Mouse (Mus musculus): ENCODE results near the gene Thg1l. TPM values are rescaled to one million over a fixed set of nuclear protein-coding genes. Genes with fewer than 3 reads are reported as not detected.

The Thg1l gene
- total RNA-seq (2014; fragmentation: Nextera tagmentation) (10.7 and 16.1 TPM in 2 replicates), total RNA-seq (2017) (20.1 and 27.9 TPM in 2 replicates)

DNA sequence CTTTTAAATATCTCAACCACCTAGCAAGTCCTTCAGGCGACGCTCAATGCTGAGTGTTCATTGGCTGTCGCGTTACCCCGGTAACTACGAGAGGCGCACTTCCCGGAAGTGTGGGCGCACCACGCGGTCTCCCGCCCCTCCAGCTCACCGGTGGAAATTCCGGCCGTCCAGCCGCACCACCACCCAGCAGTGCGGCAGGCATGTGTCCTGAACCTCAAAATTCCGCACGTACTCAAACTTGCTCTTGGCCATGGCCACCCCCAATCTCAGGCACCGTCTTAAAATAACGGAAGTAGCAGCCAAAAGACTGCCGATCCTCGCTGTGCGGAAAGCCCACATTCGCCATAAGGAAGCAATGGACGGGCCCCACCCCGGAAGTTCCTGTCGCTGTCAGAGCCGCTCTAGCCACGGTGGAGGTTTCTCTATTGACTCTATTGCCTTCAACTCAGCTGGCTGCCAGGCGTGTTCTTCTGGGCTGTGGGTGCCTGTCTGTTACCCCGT lies at the start of gene Thg1l:
TSS of gene Thg1l (minus strand) at position 368 of the 501 bp plus-strand sequence.
- peak; percentile 98 for ATAC-seq (replicated peaks; ENCODE audit: poor library complexity, severe bottlenecking)

DNA sequence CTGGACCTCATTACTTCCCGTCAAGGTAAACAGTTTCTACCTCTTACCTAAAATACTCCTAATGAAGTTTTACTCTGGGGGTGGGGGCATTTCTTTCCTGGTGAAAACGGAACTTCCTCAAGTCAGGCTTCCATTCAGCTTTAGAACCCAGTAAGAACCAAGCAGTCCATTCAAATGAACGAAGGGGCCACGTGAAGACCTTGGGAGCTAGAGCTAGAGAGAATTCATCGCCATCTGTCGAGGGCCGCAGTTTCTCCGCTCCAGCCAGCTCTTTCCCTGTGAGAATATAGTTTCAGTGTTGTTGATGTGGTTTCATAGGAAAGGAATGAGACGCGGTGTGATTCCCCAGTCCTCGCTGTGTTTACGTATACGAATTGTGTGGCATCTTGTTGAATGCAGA lies 36.8 kb upstream of the Thg1l start:
- no peak for ATAC-seq (replicated peaks; ENCODE audit: poor library complexity, severe bottlenecking)

DNA sequence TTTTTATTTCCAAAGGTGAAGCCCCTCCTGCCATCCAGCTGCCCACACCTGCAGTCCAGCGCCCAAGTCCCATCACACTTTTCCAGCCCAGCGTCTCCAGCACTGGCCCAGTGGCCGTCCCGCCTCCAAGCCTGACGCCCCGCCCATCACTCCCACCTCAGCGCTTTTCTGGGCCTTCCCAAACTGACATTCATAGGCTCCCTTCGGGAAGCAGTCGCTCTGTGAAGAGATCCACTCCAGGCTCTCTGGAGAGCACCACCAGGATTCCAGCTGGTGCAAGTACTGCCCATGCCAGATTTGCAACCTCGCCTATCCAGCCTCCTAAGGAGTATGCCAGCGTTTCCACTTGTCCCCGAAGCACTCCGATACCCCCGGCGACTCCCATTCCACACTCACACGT lies 36.3 kb upstream of the Thg1l start:
- ATAC-seq (replicated peaks; ENCODE audit: poor library complexity, severe bottlenecking), result no peak

DNA sequence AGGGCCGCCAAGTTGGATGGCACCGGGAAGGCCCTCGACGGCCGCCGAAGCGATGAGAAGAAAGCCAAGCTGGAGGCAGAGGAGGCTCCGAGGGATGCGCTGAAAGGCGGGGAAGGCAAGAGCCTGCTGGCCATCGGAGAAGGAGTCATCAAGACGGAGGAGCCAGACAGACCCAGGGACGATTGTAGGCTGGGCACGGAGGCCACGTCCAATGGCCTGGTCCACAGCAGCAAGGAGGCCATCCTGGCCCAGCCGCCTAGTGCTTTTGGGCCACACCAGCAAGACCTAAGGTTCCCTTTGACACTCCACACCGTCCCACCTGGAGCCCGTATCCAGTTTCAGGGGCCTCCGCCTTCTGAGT lies 25.6 kb upstream of the Thg1l start:
- ATAC-seq (replicated peaks; ENCODE audit: poor library complexity, severe bottlenecking), result peak; percentile 10; the same call in 1 of the 2 replicates

DNA sequence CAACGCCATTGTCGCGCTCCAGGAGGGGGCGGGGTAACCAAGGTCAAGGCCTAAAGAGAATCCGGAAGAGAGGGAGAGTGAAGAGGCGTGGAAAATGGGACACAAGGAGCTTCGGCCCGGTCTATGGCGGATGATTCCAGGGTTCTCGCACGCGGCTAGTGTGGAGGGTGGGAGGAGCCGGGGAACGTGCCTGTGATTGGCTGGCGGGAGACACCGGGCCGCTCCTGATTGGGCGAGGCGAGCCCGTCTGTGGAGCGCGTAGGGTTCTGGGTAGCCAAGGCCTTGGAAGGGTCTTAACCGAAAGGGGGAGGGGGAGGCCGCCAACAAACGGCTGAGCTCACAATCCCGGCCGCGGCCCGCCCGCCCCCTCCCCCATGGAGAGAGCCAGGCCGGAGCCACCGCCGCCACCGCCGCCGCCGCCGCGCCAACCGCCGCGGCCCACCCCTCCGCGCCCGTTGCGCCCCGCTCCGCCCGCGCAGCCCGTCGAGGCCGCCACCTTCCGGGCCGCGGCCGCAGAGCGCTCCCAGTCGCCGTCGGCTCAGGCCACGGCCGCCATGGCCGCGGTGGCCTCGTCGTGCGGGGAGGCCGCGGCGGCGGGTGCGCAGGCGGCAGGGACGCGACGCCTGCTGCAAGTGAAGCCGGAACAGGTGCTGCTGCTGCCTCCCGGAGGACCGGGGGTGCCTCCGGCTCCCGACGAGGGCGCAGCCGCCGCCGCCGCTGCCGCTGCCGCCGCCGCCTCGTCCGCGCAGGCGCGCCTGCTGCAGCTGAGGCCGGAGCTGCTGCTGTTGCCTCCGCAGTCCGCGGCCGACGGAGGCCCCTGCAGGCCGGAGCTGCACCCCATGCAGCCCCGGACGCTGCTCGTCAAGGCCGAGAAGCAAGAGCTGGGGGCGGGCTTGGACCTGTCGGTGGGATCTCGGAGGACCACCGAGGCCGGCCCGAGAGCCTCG lies 24.9 kb upstream of the Thg1l start, which contains the start of gene Sox30:
TSS of gene Sox30 (plus strand) at position 365 of the 947 bp plus-strand sequence.
- peak; percentile 86 for ATAC-seq (replicated peaks; ENCODE audit: poor library complexity, severe bottlenecking)

DNA sequence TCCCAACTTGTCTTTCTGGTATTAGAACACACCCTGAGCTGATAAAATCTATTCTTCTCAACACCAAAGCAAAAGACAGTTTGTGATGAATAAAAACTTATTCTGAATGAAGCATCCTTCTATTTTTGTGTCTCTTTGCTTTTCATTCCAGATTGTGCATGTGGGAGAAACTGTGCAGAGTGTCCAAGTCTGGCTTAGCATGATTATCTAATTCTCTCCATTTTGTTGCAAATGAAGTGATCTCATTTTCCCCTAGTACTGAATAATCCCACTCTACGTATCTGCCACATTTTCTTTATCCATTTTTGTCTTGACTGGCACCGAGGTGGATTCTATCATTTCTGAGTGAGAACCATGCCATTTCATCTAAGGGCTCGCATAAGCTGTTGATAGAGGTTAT lies 20.8 kb upstream of the Thg1l start:
- ATAC-seq (replicated peaks; ENCODE audit: poor library complexity, severe bottlenecking), result no peak

DNA sequence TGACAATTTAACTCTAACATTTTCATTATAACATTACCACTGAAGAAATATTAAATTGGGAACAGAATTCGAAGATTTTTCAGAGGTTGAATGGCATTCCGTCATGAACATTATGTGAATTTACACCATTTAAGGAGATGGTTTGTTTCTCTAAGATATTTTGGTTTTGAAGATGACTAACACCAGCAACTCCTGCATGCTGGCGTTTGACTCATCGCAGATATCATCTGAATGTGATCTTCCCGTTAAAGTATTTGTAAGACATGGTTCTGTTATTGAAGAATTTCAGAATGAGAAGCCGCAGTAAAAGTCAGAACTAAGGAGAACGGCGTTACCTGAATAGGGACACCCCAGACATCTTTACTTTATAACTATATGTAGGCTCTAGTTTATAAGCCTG lies 19.2 kb upstream of the Thg1l start:
- no peak for ATAC-seq (replicated peaks; ENCODE audit: poor library complexity, severe bottlenecking)

DNA sequence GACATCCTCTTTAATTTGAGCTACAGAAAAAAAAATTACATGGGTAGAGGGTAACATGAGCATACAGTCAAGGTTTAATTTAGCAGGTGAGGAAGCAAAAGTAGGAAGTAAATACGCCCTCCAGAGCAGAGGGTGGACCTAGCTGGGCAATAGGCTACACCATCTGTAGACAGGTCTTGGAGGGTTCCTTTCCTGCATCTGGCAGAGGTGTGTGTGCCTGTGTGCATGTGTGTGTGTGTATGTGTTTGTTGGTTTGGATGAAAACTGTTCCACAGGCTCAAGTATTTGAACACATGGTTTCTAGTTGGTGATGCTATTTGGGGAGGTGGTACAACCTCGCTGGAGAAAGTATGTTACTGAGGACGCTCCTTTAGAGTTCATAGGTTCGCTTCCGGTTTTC lies 18.3 kb upstream of the Thg1l start:
- no peak for ATAC-seq (replicated peaks; ENCODE audit: poor library complexity, severe bottlenecking)

DNA sequence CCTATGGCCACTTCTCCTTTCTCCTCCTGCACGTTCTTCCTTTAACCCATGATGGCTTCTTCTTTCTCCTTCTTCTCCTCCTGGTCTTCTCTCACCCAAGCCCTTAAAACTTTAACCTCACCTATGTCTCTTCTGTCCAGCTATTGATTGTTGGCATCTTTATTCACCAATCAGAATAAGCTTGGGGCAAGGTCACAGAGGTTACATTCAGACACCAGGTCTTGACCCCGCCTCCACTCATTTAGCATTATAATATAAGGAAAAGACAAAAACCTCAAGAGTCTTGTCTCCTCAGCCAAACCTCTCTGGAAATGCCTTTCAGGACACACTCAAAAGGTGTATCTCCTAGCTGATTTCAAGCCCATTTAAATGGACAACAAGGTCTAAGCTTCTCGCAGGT lies 13.2 kb upstream of the Thg1l start:
- no peak for ATAC-seq (replicated peaks; ENCODE audit: poor library complexity, severe bottlenecking)

DNA sequence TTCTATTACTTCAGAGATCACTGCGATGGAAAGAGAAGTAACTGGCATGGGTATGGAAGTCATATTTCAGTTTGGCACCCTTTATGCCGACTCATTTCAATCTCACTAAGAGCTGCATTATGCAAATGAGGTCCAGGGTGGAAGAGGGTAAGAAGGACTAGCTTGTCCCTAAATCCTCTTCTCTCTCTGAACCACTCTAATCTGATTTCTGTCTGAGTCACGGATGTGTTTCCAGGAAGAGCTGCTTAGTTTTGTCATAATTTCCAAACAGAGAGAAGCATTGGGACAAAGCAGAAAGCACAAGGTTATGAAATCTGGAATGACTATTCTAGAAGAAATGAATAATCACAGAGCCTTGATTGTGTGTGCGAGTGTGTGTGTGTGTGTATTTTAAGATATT lies 11.6 kb upstream of the Thg1l start:
- no peak for ATAC-seq (replicated peaks; ENCODE audit: poor library complexity, severe bottlenecking)

DNA sequence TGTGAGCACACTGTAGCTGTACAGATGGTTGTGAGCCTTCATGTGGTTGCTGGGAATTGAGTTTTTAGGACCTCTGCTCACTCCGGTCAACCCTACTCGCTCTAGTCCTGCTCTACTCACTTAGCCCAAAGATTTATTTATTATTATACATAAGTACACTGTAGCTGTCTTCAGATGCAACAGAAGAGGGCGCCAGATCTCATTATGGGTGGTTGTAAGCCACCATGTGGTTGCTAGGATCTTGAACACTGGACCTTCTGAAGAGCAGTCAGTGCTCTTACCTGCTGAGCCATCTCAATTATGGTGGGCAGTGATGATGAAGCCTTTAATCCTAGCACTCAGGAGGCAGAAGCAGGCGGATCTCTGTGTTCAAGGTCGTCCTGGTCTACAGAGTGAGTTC lies 4.7 kb upstream of the Thg1l start:
- no peak for ATAC-seq (replicated peaks; ENCODE audit: poor library complexity, severe bottlenecking)

DNA sequence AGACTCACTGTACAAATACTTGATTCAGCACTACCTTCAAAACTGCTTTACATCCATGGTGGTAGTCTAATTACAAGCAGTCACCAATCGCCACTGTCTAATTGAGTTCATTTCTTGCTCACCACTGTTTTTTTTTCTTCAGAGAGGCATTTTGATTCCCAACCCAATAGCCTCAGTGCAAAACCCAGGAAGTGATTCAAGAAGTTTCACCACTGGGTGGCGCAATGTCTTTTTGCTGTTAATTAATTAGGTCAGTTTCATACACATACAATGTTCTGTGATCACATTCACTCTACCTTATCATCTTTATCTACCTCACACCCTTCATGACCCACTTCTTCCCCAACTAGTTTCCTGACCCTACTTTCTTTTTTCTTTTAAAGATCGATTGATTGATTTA lies 4.3 kb upstream of the Thg1l start:
- peak; percentile 35 for ATAC-seq (replicated peaks; ENCODE audit: poor library complexity, severe bottlenecking)

DNA sequence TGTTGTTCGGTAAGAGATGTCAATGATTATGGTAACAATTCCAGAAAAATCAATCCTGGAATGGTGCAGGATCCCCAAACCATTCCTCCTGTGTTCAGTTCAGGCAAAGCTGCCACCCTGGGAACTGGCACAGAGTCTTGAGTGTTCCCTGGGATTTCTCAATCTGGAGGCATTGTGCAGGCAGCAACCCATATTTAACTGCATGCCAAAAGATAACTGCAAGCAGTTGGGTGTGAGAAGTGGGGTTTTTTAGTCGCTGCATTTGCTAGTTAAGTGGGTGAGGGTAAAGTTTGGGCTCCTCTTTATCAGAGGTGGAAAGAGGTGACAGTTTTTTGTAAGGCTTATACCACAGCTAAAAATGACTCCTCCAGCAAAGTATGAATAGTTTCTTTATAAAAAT lies 7.8 kb downstream of the Thg1l start:
- no peak for ATAC-seq (replicated peaks; ENCODE audit: poor library complexity, severe bottlenecking)

DNA sequence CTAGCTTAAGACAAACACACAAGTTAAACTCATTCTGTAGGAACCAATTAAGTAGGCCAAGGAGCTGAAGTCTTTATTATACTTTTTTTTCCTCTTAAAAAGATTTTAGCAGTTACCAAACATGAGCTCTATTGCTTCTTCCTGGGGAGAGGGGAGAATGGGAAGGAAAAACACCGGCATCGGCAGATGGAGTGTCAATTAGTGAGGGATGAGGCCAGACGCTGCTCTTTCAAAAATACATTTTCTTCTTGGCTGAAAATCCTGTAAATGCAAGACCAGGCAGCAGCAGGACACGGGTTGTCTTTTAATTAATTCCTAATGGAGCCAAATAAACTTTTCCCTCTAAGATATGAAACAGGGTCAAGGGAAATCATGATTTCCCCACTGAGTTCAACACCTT lies 8.5 kb downstream of the Thg1l start:
- no peak for ATAC-seq (replicated peaks; ENCODE audit: poor library complexity, severe bottlenecking)

DNA sequence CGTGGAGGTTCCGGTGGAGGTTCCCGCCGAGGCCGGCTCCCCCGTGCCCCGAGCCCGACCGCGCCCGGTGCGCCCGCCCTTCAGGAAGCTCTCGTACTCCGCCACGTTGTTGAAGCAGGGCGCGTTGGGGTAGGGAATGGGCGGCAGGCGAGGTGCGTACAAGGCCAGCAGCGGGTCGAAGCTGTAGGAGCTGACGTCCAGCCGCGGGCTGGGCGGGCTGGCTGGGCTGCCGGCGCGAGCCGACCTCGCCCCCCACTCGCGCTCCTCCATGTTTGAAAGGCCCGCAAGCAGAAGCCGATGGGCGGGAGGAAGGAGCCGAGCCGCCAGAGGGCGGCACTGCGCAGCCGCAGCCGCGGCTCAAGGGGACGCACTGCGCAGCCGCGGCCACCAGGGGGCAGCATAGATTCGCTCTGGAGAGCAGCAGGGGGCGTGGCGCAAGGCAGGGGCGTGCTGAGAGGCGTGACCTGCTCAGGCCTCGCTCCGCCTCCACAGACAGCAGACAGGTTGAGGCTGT lies 10.6 kb downstream of the Thg1l start, which contains the start of gene Lsm11:
TSS of gene Lsm11 (minus strand) at position 293 of the 514 bp plus-strand sequence.
- ATAC-seq (replicated peaks; ENCODE audit: poor library complexity, severe bottlenecking), result peak; percentile 94

DNA sequence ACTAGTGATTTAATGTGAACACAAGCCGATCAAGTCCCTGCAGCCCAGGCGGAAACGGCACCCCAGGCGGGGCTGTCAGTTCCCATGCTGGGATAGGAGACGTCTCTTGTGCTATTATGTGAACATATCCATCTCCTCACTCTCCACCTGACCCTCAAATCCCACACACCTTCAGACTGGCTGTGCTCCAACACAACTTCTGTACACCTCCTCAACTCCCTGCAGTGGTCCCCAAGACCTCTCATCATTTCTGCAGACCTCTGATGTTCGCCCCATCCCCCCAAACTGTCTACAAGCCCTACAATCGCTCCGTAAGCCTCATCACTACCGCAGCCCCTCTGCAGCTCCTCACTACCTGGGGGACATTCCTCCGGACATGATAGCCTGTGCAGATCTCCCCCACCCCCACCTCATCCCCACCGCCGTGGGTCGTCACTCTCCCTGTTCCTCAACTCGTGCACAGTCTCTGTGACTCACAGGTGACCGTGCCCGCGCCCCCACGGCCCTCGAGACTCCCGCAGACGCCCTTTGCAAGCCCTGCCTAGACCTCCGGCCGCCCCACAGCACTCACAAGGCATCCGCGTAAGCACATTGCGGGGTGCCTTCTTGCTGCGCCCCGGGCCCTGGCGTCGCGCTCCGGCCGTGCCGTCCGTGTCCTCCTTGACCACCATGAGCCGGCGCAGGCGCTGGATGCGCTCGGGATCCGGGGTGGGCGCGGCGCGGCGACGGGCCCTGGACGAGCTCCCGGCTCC lies 11.2 kb downstream of the Thg1l start:
- peak; percentile 34 for ATAC-seq (replicated peaks; ENCODE audit: poor library complexity, severe bottlenecking)

DNA sequence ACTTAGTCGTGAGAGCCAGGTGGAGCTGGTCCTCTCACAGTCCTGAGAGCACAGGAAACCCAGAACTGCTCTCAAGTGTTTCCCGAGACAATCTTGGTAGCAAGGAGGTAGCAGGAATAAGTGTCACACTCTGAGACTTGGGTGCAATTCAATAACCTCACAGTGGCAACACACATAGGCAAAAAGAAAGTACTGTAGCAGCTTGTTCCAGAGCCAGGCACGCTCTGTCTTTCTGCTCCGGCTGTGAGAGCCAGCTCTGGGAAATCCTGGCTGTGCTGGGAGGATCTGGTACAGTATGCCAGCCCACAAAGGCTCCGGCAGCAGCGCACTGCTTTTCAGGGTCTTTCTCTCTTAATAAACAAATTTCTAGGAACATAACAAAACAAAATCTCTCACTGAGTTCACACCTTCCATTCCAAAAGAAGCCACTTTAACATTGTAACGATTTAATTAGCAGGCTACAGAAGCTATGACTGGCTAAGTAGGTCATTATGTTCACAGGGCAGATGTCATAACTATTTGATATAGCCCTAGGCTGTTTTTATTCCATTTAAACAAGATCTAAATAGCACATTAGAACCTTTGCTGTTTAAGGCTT lies 12.1 kb downstream of the Thg1l start:
- ATAC-seq (replicated peaks; ENCODE audit: poor library complexity, severe bottlenecking), result no peak

DNA sequence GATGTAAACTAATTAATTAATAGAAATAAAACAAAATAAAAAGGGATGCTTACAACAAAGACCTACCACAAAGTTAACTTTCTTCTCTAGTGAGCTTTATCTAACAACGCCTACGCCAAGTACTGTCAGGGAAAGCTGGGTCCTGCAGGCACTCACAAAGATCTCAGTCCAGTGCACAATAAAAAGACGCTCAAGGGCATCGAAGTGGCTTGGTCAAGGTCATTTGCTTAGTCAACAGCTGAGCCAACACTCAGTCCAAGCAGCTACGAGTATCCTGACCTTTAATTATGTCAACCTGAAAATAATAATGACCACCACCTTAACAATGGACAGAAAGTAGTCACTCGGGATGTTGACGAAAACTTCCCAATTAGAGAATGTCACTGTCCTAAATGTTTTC lies 13.0 kb downstream of the Thg1l start:
- no peak for ATAC-seq (replicated peaks; ENCODE audit: poor library complexity, severe bottlenecking)

DNA sequence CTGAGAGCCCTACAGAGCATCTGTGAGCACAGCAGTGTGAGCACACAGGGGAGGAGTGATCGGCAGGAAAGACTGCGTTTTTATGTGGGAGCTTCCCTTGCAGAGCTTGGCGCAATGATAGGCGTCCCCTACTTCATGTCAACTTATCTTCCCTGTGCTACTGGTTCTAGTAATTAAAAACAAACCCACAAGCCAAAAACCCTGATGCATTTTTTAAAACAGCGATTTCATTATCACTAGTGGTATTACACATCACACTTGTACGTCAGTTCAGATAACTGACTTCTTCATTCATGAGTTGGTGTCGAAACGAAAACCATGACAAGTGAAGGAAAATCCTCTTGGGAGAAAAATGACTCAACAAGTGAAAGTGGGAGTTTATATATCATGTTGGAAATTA lies 16.4 kb downstream of the Thg1l start:
- peak; percentile 59 for ATAC-seq (replicated peaks; ENCODE audit: poor library complexity, severe bottlenecking)

DNA sequence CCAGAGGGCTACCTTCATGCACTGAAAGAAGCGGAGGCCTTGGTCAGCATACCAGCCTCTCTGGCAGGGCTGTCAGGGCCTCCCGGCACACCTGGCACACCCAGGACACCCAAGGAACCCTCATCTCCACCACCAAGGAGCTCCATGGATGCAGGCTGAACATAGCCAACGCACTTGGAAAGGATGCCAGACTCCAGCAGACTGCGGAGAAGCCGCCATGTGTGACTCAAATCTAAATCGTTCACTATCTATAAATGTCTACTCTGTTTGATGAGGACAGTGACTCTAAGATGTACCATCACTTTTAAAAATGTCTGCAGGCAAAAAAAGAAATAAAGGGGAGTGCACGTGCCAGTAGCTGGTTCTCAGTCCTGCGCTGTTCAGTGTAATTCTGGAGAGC lies 17.8 kb downstream of the Thg1l start:
- no peak for ATAC-seq (replicated peaks; ENCODE audit: poor library complexity, severe bottlenecking)

Measured in granulocyte monocyte progenitor cell, adult 5-6 weeks (primary cell).